Mouse (Mus musculus) gastrocnemius, adult 2 months (tissue): ENCODE measurements around the gene Schip1. TPM values are rescaled to one million over a fixed set of nuclear protein-coding genes. Genes with fewer than 3 reads are reported as not detected.

Experiments
- DNase-seq: peaks from one replicate; pipeline ENCODE4 v3.0.0; 2022
- H3K27ac ChIP-seq: fragments of 200-600 bp; 2 replicates; pipeline ENCODE4 v1.8.1; 2022; ENCODE audit warnings: mild to moderate bottlenecking
- H3K4me3 ChIP-seq: fragments of 200-600 bp; 2 replicates; pipeline ENCODE4 v1.8.1; 2022; ENCODE audit warnings: mild to moderate bottlenecking, moderate library complexity
- CTCF ChIP-seq: fragments of 200-600 bp; IDR thresholded peaks from 2 replicates; pipeline ENCODE4 v1.8.1; 2022; ENCODE audit warnings: antibody characterized with exemption, mild to moderate bottlenecking, moderate library complexity
- intact Hi-C: fragments of 180-260 bp; cut with DNase I; formaldehyde crosslinking; loops from one replicate; pipeline ENCODE4 v1.15.1; 2025
- total RNA-seq, 2 experiments: library from RNA; stranded (reverse); gene quantifications; 2 replicates each; pipeline ENCODE4 v1.2.3; 2021

Gene Schip1
- total RNA-seq, 2 experiments from 2014 or later, result 124 to 144 TPM

GRCm38 (mm10) chr3:68150688-68151087 lies 86.1 kb downstream of the Schip1 start:
- no peak overlapping the region for H3K27ac ChIP-seq

GRCm38 (mm10) chr3:68160175-68160574 lies 95.6 kb downstream of the Schip1 start:
- intact Hi-C loops, result no loop called here
- DNase-seq, result no peak
- H3K27ac ChIP-seq, result no peak overlapping the region
- no peak for TF ChIP-seq CTCF
- H3K4me3 ChIP-seq, result no peak overlapping the region

More at GRCm38 (mm10) chr3:68150688-68151087, 86.1 kb downstream of the Schip1 start:
- intact Hi-C loops, result no loop called here
- H3K4me3 ChIP-seq, result no peak overlapping the region
- no peak for TF ChIP-seq CTCF
- no peak for DNase-seq

GRCm38 (mm10) chr3:68160760-68161159 lies 96.2 kb downstream of the Schip1 start:
- no peak for DNase-seq
- H3K27ac ChIP-seq, result no peak overlapping the region
- H3K4me3 ChIP-seq, result no peak overlapping the region
- intact Hi-C loops, result no loop called here
- TF ChIP-seq CTCF, result no peak

- Histone ChIP-seq H3K4me3 (no peak overlapping the region), H3K27ac (no peak overlapping the region)
- TF ChIP-seq CTCF, result no peak
- DNase-seq, result no peak
- intact Hi-C loops, result no loop called here
Measured at GRCm38 (mm10) chr3:68178248-68178647, 113.6 kb downstream of the Schip1 start.

GRCm38 (mm10) chr3:68187471-68187870 lies 122.9 kb downstream of the Schip1 start:
- no peak overlapping the region for H3K27ac ChIP-seq
- H3K4me3 ChIP-seq, result no peak overlapping the region
- intact Hi-C loops, result no loop called here
- no peak for DNase-seq
- no peak for TF ChIP-seq CTCF

GRCm38 (mm10) chr3:68189100-68189499 lies 124.5 kb downstream of the Schip1 start:
- TF ChIP-seq CTCF, result no peak
- Histone ChIP-seq H3K27ac (no peak overlapping the region), H3K4me3 (no peak overlapping the region)
- intact Hi-C loops, result no loop called here
- DNase-seq, result no peak

- H3K4me3 ChIP-seq, result no peak overlapping the region
- TF ChIP-seq CTCF, result no peak
- intact Hi-C loops, result no loop called here
- no peak overlapping the region for H3K27ac ChIP-seq
- no peak for DNase-seq
Measured at GRCm38 (mm10) chr3:68196933-68197332, 132.3 kb downstream of the Schip1 start.

GRCm38 (mm10) chr3:68201214-68201613 lies 136.6 kb downstream of the Schip1 start:
- intact Hi-C loops, result no loop called here
- Histone ChIP-seq H3K4me3 (no peak overlapping the region), H3K27ac (no peak overlapping the region)
- no peak for TF ChIP-seq CTCF
- no peak for DNase-seq

GRCm38 (mm10) chr3:68202162-68202902 lies 137.7 kb downstream of the Schip1 start:
- Histone ChIP-seq H3K4me3 (no peak overlapping the region), H3K27ac (no peak overlapping the region)
- intact Hi-C loops, result no loop called here
- TF ChIP-seq CTCF, result no peak
- DNase-seq, result no peak

GRCm38 (mm10) chr3:68203934-68204467 lies 139.4 kb downstream of the Schip1 start:
- intact Hi-C loops, result no loop called here
- no peak overlapping the region for H3K4me3 ChIP-seq
- TF ChIP-seq CTCF, result no peak
- H3K27ac ChIP-seq, result no peak overlapping the region
- DNase-seq, result no peak

- intact Hi-C loops, result no loop called here
- no peak overlapping the region for H3K27ac ChIP-seq
- TF ChIP-seq CTCF, result no peak
- no peak overlapping the region for H3K4me3 ChIP-seq
- DNase-seq, result no peak
Measured at GRCm38 (mm10) chr3:68210422-68210821, 145.8 kb downstream of the Schip1 start.

GRCm38 (mm10) chr3:68221452-68221851 lies 156.8 kb downstream of the Schip1 start:
- intact Hi-C loops, result no loop called here
- no peak overlapping the region for H3K27ac ChIP-seq
- DNase-seq, result no peak
- no peak overlapping the region for H3K4me3 ChIP-seq
- TF ChIP-seq CTCF, result no peak

GRCm38 (mm10) chr3:68239887-68240286 lies 175.3 kb downstream of the Schip1 start:
- no peak overlapping the region for H3K27ac ChIP-seq
- no peak overlapping the region for H3K4me3 ChIP-seq
- TF ChIP-seq CTCF, result no peak
- intact Hi-C loops, result no loop called here
- DNase-seq, result no peak

GRCm38 (mm10) chr3:68243239-68243638 lies 178.6 kb downstream of the Schip1 start:
- TF ChIP-seq CTCF, result no peak
- Histone ChIP-seq H3K4me3 (no peak overlapping the region), H3K27ac (no peak overlapping the region)
- intact Hi-C loops, result no loop called here
- no peak for DNase-seq
